Mouse (Mus musculus): ENCODE data around the gene Armh3. TPM values are rescaled to one million over a fixed set of nuclear protein-coding genes. Genes with fewer than 3 reads are reported as not detected.
"Not testable (repeated sequence)": the region's sequence is repeated elsewhere in the genome, so short reads cannot be mapped to it uniquely, and the experiment has no call there.

The Armh3 gene
- polyA plus RNA-seq, 1 experiment from 2014 or later = 17.8 TPM

- Histone ChIP-seq H3K4me1 (ENCODE audit: insufficient read depth) (peaks cover 16% of the 10 kb centered on the region), H3K4me2 (peak overlapping the region; percentile 51), H3K27ac (ENCODE audit: low read depth) (no peak overlapping the region), H3K9me3 (ENCODE audit: low read depth, low read length) (no peaks in the 10 kb centered on the region), H3K9ac (no peak overlapping the region), H3K4me3 (ENCODE audit: low read depth, low read length) (no peak overlapping the region), H3K27me3 (ENCODE audit: insufficient read depth, low read length) (no peaks in the 10 kb centered on the region), H3K36me3 (ENCODE audit: insufficient read depth) (no peaks in the 10 kb centered on the region)
- TF ChIP-seq CTCF (IDR thresholded peaks at IDR 0.05; ENCODE audit: low read depth) = no peak
- DNase-seq = no peak
- 19% methylated on average over 8 of the region's 8 CpGs for WGBS
- ATAC-seq (ENCODE audit: insufficient read depth) = no peak
Measured at GRCm38 (mm10) chr19:45812673-45813252, 185.5 kb downstream of the Armh3 start.

GRCm38 (mm10) chr19:45812115-45812514, 186.2 kb downstream of the Armh3 start:
- Histone ChIP-seq H3K27me3 (ENCODE audit: insufficient read depth, low read length) (no peaks in the 10 kb centered on the region), H3K9me3 (ENCODE audit: low read depth, low read length) (no peaks in the 10 kb centered on the region), H3K27ac (ENCODE audit: low read depth) (no peak overlapping the region), H3K4me1 (ENCODE audit: insufficient read depth) (peaks cover 10% of the 10 kb centered on the region), H3K4me2 (peak overlapping the region; percentile 51), H3K4me3 (ENCODE audit: low read depth, low read length) (peak overlapping the region; percentile 10; the same call in 1 of the 2 replicates), H3K36me3 (ENCODE audit: insufficient read depth) (no peaks in the 10 kb centered on the region), H3K9ac (no peak overlapping the region)
- WGBS = 2% methylated on average over 16 of the region's 16 CpGs
- TF ChIP-seq CTCF (IDR thresholded peaks at IDR 0.05; ENCODE audit: low read depth) = no peak
- ATAC-seq (ENCODE audit: insufficient read depth) = no peak
- peak; percentile 62 for DNase-seq

GRCm38 (mm10) chr19:45811028-45811674, 187.1 kb downstream of the Armh3 start:
- no peak for TF ChIP-seq CTCF (IDR thresholded peaks at IDR 0.05; ENCODE audit: low read depth)
- no peaks in the 10 kb centered on the region for H3K27me3 ChIP-seq (ENCODE audit: insufficient read depth, low read length)
- DNase-seq (no peak), ATAC-seq (ENCODE audit: insufficient read depth) (no peak)
- no peaks in the 10 kb centered on the region for H3K36me3 ChIP-seq (ENCODE audit: insufficient read depth)
- H3K9me3 ChIP-seq (ENCODE audit: low read depth, low read length) = no peaks in the 10 kb centered on the region
- WGBS = 53% methylated on average over 12 of the region's 12 CpGs
- no peak overlapping the region for H3K4me3 ChIP-seq (ENCODE audit: low read depth, low read length)
- H3K4me2 ChIP-seq = no peak overlapping the region
- H3K9ac ChIP-seq = no peak overlapping the region
- H3K4me1 ChIP-seq (ENCODE audit: insufficient read depth) = peaks cover 1% of the 10 kb centered on the region; the same call in 1 of the 2 replicates
- no peak overlapping the region for H3K27ac ChIP-seq (ENCODE audit: low read depth)

- no peak for ATAC-seq (ENCODE audit: insufficient read depth)
- H3K27me3 ChIP-seq (ENCODE audit: insufficient read depth, low read length) = no peaks in the 10 kb centered on the region
- no peak overlapping the region for H3K4me3 ChIP-seq (ENCODE audit: low read depth, low read length)
- DNase-seq = no peak
- no peaks in the 10 kb centered on the region for H3K36me3 ChIP-seq (ENCODE audit: insufficient read depth)
- no peak for TF ChIP-seq CTCF (IDR thresholded peaks at IDR 0.05; ENCODE audit: low read depth)
- H3K9me3 ChIP-seq (ENCODE audit: low read depth, low read length) = no peaks in the 10 kb centered on the region
- no peak overlapping the region for H3K9ac ChIP-seq
- no peak overlapping the region for H3K4me2 ChIP-seq
- H3K27ac ChIP-seq (ENCODE audit: low read depth) = no peak overlapping the region
- H3K4me1 ChIP-seq (ENCODE audit: insufficient read depth) = no peaks in the 10 kb centered on the region
- 86% methylated on average over 4 of the region's 4 CpGs for WGBS
Measured at GRCm38 (mm10) chr19:45807732-45808131, 190.6 kb downstream of the Armh3 start.

GRCm38 (mm10) chr19:45805817-45806216, 192.5 kb downstream of the Armh3 start:
- H3K9ac ChIP-seq; H3K36me3 ChIP-seq (ENCODE audit: insufficient read depth); H3K27me3 ChIP-seq (ENCODE audit: insufficient read depth, low read length); H3K4me3 ChIP-seq (ENCODE audit: low read depth, low read length); H3K9me3 ChIP-seq (ENCODE audit: low read depth, low read length); ATAC-seq (ENCODE audit: insufficient read depth); H3K4me1 ChIP-seq (ENCODE audit: insufficient read depth); H3K27ac ChIP-seq (ENCODE audit: low read depth); DNase-seq; H3K4me2 ChIP-seq: not testable (repeated sequence)
- 88% methylated on average over 6 of the region's 6 CpGs for WGBS

GRCm38 (mm10) chr19:45804593-45805368, 193.5 kb downstream of the Armh3 start:
- no peak overlapping the region for H3K4me2 ChIP-seq
- no peaks in the 10 kb centered on the region for H3K9me3 ChIP-seq (ENCODE audit: low read depth, low read length)
- H3K36me3 ChIP-seq (ENCODE audit: insufficient read depth) = no peaks in the 10 kb centered on the region
- 20% methylated on average over 12 of the region's 12 CpGs for WGBS
- no peaks in the 10 kb centered on the region for H3K27me3 ChIP-seq (ENCODE audit: insufficient read depth, low read length)
- peak; percentile 91 for TF ChIP-seq CTCF (IDR thresholded peaks at IDR 0.05; ENCODE audit: low read depth)
- no peaks in the 10 kb centered on the region for H3K4me1 ChIP-seq (ENCODE audit: insufficient read depth)
- ATAC-seq (ENCODE audit: insufficient read depth) (no peak), DNase-seq (peak; percentile 77)
- no peak overlapping the region for H3K9ac ChIP-seq
- no peak overlapping the region for H3K4me3 ChIP-seq (ENCODE audit: low read depth, low read length)
- no peak overlapping the region for H3K27ac ChIP-seq (ENCODE audit: low read depth)

GRCm38 (mm10) chr19:45803408-45803807, 194.9 kb downstream of the Armh3 start:
- no peaks in the 10 kb centered on the region for H3K36me3 ChIP-seq (ENCODE audit: insufficient read depth)
- H3K4me3 ChIP-seq (ENCODE audit: low read depth, low read length) = no peak overlapping the region
- no peak overlapping the region for H3K27ac ChIP-seq (ENCODE audit: low read depth)
- H3K4me1 ChIP-seq (ENCODE audit: insufficient read depth) = no peaks in the 10 kb centered on the region
- no peak overlapping the region for H3K9ac ChIP-seq
- TF ChIP-seq CTCF (IDR thresholded peaks at IDR 0.05; ENCODE audit: low read depth) = no peak
- DNase-seq (no peak), ATAC-seq (ENCODE audit: insufficient read depth) (no peak)
- H3K9me3 ChIP-seq (ENCODE audit: low read depth, low read length) = no peaks in the 10 kb centered on the region
- no peak overlapping the region for H3K4me2 ChIP-seq
- H3K27me3 ChIP-seq (ENCODE audit: insufficient read depth, low read length) = no peaks in the 10 kb centered on the region
- WGBS = 29% methylated on average over 4 of the region's 4 CpGs

Measured in lung, embryonic 14.5 days (tissue).